Mouse (Mus musculus) activated CD4-positive, CD25-positive, alpha-beta regulatory T cell, adult 4 months (primary cell): ENCODE results near the gene Mdh2. TPM values are rescaled to one million over a fixed set of nuclear protein-coding genes. Genes with fewer than 3 reads are reported as not detected.

Source experiments
- ATAC-seq: one replicate; pipeline ENCODE4 v1.8.0; 2017
- polyA plus RNA-seq, 2 experiments: library from polyadenylated mRNA; unstranded; fragments of 100-300 nt; shearing (Covaris generic); gene quantifications; one replicate each; pipeline ENCODE4 v1.2.1; 2017

The Mdh2 gene
- polyA plus RNA-seq: 100 to 1,000 TPM; 625 to 710 TPM

DNA sequence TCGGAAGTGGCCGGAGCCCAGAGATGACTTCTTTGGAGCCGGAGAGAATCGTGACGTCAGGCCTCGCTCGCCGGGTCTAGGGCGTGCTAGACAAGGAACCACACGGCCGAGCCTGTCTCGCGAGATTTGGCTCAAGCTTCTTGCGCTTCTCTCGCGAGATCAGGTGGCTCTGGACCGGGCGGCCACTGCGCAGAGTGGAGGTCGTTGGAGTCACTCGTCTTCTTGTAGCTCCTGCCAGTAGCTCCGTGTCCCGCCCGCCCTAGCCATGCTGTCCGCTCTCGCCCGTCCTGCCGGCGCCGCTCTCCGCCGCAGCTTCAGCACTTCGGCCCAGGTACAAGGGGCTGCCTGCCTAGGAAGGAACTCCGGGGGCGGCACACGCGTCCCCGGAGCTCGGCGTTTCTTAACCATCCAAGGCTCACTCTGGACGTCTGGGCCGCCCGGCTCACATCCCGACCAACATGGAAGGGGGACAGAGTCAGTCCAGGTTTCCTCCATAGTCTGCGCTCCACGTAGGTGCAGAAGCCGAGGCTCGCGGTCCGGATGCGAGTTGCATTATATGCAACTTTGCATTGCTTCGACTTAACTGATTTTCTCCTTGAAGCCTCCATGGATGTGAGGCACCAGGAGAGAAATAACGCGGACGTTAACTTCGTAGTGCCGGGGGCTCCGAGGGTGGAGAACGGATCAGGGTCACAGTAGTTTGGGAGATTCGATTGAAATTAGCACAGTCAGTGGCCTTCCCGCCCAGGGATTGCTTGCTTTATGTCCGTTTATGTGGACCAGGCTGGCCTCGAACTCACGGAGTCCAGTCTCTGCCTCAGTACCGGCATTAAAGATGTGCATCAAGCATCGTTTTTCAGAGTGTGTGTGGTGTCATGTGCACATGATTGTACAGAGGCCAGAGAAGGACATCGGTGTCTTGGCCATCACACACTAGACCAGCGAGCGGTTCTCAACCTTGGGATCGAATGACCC is at the start of gene Mdh2:
Gene Mdh2 (plus strand): TSS at position 10 of the 975 bp plus-strand sequence.
- peak; percentile 98 for ATAC-seq

DNA sequence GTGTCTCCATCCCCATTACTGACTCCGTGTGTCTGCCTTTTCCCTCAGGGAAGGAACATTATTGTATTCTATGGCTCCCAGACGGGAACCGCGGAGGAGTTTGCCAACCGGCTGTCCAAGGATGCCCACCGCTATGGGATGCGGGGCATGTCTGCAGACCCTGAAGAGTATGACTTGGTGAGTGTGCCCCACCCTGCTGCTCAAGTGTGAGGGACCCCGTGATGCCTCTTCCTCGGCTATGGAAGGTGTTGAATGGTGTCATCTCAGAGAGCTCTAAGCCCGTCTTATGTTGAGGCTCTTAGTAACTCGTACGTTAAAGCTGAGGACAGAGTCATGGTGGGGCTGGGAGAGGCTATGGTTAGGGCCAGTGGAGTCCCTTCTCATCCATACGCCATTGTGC is 48.9 kb upstream of the Mdh2 start:
- no peak for ATAC-seq

DNA sequence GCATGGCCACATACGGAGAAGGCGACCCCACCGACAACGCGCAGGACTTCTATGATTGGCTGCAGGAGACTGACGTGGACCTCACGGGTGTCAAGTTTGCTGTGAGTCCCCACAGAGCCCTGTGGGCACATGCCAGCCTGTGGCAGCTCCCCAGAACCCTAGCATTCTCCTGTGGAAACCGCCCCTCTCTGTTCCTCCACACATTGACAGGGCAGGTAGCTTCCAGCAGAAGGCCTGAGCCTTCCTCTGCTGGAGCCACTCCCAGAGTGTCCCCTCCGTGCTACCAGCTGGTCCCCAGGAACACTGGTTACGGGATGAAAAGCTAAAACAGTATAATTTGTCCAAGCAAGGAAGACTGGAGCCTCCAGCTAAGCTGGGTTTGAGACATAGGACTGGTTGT is 48.0 kb upstream of the Mdh2 start:
- no peak for ATAC-seq

DNA sequence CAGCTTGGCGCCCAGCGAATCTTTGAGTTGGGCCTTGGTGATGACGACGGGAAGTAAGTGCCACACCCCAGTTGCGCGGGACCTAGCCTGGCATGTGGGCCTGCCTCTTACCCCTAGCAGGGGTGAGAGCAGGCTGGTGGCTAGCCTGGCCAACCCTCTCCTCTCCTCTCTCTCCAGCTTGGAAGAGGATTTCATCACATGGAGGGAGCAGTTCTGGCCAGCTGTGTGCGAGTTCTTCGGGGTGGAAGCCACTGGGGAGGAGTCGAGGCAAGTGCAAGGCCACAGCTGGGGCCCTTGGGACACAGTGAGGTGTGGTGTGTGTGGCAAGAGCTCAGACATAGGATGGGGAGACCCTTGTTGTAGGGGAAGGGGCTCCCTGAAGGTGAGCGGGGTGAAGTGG is 47.4 kb upstream of the Mdh2 start:
- no peak for ATAC-seq

DNA sequence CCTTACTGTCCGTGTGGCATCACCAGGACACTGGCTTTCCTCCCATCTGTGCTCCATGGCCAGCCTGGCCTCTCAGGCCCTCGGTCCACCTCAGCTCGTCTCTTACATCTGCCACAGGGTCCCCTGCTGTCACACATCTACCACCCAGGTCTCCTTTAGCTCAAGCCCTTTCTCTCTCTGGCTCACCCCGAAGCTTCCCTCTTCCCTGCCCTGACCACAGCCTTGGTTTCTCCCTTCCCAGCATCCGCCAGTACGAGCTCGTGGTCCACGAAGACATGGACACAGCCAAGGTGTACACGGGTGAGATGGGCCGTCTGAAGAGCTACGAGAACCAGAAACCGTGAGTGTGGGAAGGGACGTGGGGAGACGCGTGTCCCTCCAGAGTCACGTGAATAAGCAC is 47.0 kb upstream of the Mdh2 start:
- ATAC-seq: no peak

DNA sequence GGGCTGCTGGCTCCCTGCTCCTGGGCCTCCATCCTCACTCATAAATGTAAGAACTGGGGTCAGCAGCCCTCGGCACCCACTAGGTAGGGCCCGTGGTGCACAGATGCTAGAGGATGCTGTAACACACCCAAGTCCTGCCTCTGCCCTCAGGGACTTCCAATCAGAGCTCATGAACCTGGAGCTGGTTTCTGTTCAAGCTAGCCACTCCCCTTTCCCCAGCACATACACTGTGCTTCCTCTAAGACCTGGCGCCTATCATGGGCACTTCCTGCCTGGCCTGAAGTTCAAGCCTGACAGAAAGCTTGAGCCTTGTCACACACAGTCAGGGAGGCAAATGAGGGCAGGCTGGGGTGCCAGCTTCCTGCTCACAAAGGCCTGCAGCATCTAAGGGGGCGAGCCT is 45.2 kb upstream of the Mdh2 start:
- no peak for ATAC-seq

DNA sequence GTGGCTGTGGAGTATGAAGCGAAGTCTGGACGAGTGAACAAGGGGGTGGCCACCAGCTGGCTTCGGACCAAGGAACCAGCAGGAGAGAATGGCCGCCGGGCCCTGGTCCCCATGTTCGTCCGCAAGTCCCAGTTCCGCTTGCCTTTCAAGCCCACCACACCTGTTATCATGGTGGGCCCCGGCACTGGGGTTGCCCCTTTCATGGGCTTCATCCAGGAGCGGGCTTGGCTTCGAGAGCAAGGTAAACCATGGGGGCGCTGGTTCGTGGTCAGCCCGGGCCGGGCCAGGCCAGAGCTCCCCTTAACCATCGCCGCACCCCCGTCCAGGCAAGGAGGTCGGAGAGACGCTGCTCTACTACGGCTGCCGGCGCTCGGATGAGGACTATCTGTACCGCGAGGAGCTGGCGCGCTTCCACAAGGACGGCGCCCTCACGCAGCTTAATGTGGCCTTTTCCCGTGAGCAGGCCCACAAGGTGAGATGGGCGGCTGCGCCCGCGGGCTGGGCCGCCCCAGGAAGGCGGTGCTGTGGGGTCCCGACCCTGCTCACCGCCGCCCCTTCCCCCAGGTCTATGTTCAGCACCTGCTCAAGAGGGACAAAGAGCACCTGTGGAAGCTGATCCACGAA is 44.1 kb upstream of the Mdh2 start:
- ATAC-seq: no peak

DNA sequence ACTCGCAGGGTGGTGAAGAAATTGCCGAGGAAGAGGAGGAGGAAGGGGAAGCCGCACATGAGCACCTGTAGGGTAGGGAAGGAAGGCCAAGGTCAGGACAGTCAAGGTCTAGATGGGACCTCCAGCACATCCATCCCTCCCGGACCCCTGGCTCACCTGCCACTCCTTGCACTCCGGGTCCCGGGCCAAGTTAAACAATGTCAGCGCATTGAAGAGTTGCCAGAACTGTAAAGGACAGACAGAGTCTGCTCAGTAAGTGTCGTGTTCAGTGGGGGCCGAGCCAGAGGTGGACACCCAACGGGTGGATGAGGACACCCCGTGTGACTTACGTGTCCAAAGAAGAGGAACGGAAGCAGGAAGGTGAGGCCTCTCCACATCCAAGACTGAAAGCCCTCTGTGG is 42.5 kb upstream of the Mdh2 start:
- ATAC-seq: no peak

DNA sequence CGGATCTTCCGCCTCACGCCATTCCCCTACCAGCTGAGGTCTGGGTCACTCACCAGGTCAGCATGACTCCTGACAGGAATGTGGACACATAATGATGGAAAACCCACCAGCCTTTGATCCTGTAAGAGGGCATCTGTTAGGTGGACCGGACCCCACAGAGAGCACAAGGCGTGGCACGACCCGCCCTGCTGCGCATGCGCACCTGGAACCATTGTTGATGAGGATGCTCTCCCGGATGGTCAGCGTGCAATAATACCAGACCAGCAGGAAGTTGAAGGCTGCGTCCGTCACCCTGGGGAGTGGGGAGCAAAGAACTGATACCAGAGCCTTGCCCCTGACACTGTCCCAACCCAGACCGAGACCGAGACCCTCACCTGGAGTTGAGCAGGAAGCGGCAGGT is 41.7 kb upstream of the Mdh2 start:
- no peak for ATAC-seq

DNA sequence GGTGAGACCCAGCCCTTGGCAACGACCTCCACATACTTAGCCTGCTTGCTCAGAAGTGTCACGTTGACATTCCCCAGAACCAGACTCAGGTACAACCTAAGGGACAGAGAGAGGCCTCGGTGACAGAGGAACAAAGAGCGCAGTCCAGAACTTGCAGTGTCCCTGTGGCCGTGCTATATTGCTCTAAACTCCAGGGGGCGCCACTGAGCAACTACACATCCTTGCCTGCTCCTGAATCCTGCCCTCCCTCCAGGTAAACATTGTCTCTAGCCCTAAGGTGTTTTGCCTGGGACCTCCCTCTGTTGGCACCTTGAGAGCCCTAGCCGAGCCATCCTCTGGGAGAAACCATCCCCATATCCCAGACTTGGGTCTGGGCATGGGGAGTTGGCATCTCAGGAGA is 41.1 kb upstream of the Mdh2 start:
- ATAC-seq: no peak

DNA sequence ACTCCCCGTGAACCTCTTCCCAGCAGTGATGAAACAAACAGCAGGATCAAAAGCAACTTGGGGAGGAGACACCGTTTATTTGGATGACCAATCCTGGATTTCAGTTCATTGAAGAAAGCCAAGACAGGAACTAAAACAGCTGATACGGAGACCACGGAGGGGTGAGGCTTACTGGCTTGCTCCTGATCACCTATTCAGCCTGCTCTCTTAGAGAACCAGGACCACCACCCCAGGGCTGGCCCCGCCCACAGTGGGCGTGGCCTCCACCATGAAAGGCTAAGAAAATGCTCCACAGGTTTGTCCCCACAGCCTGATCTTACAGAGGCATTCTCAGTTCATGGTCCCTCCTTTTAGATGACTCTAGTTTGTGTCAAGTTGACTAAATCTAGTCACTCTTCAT is 40.0 kb upstream of the Mdh2 start:
- ATAC-seq: no peak

DNA sequence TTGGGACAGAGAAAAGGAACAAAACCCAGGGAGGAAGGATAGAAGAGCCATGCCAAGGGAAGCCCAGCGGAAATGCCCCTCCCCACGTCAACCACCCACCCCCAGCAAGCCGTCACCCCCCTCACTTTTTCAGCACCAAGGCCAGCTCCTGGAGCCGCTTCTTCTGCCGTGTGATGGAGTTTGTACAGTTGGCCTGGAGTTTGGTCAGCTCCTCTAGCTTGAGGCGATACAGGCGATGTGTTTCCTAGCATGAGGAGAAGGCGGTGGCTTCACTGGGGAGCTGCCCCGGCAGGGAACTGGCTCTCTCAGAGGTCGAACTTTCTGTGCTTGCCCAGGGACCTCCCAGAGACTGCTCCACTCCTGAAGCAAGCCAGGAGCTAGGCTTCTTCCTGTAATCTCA is 36.1 kb upstream of the Mdh2 start:
- ATAC-seq: no peak

DNA sequence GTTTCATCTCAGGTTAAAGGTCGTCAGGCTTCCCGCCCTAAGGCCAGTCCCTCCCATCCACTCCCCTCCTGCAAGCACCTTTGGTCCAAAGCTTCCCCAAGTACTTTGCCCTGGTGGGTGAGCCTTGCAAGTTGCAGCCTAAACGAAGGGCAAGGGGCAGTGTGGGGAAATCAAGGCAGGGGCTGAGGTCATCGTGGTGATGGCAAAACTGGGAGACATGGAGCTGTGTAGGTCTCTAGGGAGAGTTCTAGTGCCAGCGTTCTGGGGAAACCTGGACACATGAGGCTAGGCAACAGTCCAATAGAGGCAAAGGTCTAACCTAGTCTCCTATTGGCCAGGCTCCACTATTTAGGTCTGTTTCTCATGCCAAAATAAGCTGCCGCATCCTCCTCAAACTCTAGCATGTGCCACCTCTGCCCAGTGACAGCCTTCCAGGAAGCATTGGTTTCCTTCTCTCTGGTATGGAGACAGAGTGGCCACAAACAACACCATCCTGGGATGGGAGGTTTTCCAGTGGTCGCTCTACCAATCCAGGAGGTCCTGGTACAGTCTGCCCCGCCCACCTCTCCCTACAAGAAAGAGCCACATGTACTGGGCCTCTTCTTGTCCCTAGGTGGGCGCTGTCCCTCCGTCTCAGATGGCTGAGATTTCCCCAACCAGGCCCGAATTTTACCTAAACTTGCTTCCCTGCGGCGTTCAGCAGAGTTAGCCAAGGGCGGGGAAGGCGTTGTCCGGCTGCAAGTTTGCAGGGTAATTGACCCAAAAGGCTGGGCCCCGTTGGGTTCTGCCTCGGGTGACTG is 35.1 kb upstream of the Mdh2 start:
- ATAC-seq: no peak

DNA sequence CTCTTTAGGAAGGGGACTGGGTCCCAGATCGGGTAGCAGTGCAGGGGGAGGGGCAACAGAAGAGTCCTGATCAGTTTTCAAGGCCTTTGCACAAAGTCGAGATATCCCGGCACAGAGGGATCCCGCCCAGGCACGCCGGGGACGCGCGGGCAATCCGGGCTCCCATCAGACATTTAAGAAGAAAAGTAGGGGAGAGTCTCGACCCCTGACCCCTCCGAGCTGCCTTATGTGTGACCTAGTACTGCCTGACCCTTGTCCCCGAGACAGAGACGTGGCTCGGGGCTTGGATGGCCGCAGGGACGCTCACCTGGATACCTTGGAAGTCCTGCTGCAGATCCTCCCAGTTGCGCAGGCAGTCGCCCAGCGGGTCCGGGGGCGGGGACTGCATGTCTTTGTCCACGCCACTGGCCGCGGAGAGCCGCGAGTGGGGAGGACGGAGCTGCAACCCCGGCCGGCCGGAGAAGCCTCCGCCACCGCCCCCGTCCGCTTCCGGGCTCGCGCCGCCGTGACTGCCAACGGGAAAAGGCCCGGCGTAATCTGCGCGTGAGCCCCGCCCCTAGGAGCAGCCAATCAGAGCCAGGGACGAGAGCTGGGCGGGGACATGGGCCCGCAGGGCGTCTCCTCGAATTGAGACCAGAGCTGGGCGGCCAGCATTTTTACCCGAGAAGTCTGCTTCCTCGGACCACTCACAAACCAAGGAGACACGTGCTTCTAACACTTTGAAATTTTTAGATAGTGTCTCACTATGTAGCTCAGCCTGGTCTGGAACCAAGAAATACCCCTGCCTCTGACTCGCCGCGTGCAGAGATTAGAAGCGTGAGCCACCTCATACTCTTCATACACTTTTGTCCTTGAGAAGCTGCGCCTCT is 34.3 kb upstream of the Mdh2 start, which contains the start of gene Tmem120a:
Gene Tmem120a (minus strand): TSS at position 708 of the 869 bp plus-strand sequence.
- ATAC-seq: peak; percentile 99

DNA sequence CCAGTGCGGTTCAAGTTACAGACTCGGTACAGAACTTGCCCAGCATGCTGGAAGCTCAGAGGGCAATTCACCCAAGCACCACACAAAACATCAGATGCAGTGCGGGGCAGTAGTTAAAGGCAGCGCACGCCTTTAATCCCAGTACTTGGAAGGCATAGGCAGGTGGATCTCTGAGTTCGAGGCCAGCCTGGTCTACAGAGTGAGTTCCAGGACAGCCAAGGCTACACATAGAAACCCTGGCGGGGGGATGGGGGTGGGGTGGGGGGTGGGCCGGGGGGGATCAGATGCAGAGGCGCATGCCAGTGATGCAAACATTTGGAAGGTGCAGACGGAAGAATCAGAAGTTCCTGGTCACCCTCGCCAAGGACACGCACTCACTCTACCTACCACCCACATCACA is 33.5 kb upstream of the Mdh2 start:
- ATAC-seq: no peak

DNA sequence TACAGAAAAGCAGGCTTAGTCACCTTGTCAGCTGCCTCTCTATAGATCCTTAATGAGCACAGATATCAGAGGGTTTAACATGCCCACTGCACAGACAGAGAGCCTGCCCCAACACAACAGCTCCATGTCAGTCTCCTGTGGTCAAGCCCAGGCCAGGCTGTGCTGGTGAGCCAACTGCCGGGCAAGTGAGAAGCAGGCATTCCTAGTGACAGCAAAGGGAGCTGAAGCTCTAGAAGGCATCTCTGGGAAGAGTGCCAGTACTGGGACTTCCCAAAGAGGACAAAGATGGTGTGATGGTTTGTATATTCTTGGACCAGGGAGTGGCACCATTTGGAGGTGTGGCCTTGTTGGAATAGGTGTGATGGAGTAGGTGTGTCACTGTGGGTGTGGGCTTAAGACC is 27.2 kb upstream of the Mdh2 start:
- no peak for ATAC-seq

DNA sequence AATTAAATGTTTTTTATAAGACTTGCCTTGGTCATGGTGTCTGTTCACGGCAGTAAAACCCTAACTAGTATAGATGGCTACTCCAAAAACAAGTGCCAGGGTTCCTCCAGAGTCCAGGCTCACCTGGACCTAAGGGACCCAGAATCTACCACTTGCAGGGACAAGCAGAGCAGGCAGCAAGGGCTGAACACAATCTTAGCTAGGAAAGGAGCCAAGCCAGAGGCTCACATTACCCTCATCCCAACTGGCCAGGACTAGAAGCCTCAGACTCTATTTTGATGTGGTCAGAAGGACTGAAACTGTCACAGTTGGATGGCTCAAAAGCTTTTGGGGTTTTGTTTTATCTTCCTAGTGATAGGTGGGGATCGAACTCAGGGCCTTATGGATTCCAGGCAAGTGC is 26.7 kb upstream of the Mdh2 start:
- no peak for ATAC-seq

DNA sequence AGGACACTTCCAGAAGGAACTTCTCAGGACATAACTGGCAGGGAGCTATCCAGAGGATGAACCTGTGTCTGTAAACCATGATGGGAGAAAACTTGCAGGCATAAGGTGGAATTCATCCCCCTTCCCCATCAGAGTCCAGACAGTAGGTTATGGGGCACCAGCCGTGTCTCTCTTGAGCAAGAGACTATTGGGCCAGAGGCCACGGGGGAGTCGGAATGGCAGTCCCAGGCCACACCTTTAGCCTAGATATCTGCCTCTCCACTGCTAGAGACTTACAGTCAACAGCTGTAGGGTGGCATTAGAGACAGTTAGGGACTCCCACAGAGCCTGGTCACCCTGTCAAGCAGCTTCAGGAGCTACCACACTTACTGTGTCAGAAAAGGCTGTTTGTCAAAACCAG is 16.4 kb upstream of the Mdh2 start:
- ATAC-seq: no peak

DNA sequence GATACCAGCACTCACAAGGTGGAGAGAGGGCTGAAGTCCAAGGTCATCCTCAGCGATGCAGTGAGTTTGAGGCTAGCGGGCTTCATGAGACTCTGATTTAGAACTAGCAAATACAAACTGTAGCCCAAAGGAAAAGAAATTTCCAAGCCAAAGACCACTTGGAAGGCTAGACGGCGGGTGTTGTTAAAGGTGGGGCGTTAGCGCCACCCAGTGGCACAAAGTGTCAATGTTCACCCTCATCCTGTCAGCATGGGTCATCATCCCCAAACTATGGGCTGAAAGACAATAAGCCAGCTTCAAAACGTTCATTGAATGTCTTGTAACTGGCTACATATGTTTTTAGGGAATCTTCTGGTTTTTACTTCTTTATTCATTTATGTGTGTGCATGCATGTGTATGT is 14.8 kb upstream of the Mdh2 start:
- peak; percentile 46 for ATAC-seq

DNA sequence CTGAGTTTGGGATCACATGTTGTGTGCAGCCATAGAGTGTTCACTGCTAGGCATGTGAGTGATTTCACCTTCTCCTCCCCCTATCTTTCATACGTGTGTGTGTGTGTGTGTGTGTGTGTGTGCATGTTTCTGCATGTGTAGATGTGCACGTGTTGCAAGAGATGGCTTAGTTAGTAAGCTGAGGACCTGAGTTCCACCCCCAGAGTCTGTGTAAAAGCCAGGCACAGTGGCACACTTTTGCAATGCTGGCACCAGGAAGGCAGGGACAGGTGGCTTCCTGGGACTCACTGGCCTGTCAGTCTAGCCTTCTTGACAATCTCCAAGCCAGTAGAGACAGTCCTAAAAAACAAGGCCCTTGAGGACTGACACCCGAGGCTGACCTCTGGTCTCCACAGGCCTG is 13.3 kb upstream of the Mdh2 start:
- ATAC-seq: no peak

DNA sequence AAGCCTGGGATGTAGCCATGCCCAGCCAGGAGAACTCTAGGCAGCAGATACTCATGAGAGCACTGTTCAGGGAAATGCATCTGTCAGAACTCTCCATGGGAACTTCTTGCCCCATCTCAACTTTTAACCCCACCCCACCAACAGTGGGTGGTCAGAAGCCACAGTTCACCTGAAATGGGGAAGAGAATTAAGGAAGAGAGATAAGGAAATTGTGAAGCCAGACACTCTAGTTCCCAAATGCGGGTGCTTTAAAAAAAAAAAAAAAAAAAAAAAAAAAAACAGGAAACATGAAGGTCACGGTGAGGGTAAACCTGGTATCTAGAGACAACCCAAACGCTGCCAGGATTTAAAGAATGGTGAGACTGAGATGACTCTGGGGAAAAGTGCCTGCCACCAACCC is 5.8 kb upstream of the Mdh2 start:
- no peak for ATAC-seq

DNA sequence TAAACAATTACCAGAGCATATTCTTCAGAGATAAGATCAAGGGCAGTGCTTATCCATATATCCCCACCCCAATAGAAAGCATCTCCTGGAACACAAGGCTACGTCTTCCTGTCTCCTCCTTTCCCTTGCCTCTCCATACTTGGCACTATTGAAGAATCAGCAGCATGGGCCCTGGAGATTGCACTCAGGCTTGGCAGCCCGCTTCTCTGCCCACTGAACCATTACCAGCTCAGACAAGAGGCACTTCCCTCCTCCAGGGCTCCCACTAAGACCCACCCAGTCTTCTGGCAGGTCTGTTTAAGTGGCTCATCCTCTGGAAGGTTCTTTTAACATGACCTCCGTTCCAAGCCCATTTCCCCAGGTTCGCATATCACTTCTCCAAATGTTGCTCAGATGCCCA is 1.7 kb upstream of the Mdh2 start:
- no peak for ATAC-seq
